Mouse (Mus musculus) forebrain, embryonic 14.5 days (tissue): Measurements from ENCODE around the gene Ciapin1. TPM values are rescaled to one million over a fixed set of nuclear protein-coding genes. Genes with fewer than 3 reads are reported as not detected.

ENCODE experiments used
- ATAC-seq: fragments of 200-750 bp; cut with Nextera tagmentation; 2 replicates; pipeline ENCODE4 v1.8.0; 2017; ENCODE audit warnings: mild to moderate bottlenecking, moderate library complexity
- DNase-seq: peaks from one replicate; pipeline ENCODE4 v3.0.0-alpha.2; 2015; ENCODE audit warnings: low spot score
- H3K27ac ChIP-seq: fragments of 300-500 bp; sonication (generic); 2 replicates; pipeline ENCODE4 v1.5.1; 2014; ENCODE audit warnings: low read depth, mild to moderate bottlenecking, control low read depth, low read length, moderate library complexity
- H3K27me3 ChIP-seq: fragments of 300-500 bp; sonication (generic); replicated peaks from 2 replicates; pipeline ENCODE4 v1.6.1; 2014; ENCODE audit warnings: low read length, control low read depth, mixed read lengths; ENCODE audit not compliant: control insufficient read depth, insufficient read depth
- H3K36me3 ChIP-seq: fragments of 300-500 bp; sonication (generic); 2 replicates; pipeline ENCODE4 v1.6.1; 2014; ENCODE audit warnings: low read length, control low read depth; ENCODE audit not compliant: control insufficient read depth, insufficient read depth
- H3K4me1 ChIP-seq: fragments of 300-500 bp; sonication (generic); 2 replicates; pipeline ENCODE4 v1.6.1; 2014; ENCODE audit warnings: antibody characterized with exemption, low read length, control low read depth; ENCODE audit not compliant: control insufficient read depth, insufficient read depth
- H3K4me2 ChIP-seq: fragments of 300-500 bp; sonication (generic); 2 replicates; pipeline ENCODE4 v1.6.1; 2014; ENCODE audit warnings: mild to moderate bottlenecking, control low read depth, low read length
- H3K4me3 ChIP-seq: fragments of 300-500 bp; sonication (generic); 2 replicates; pipeline ENCODE4 v1.5.1; 2014; ENCODE audit warnings: low read depth, low read length, control low read depth
- H3K9ac ChIP-seq: fragments of 300-500 bp; sonication (generic); 2 replicates; pipeline ENCODE4 v1.6.1; 2014; ENCODE audit warnings: mild to moderate bottlenecking, low read length, control low read depth, moderate library complexity
- H3K9me3 ChIP-seq: fragments of 300-500 bp; sonication (generic); replicated peaks from 2 replicates; pipeline ENCODE4 v1.6.1; 2016; ENCODE audit warnings: low read length, control low read depth, mixed read lengths; ENCODE audit not compliant: control insufficient read depth
- WGBS: fragments of 180-500 bp; shearing (Covaris S2); extraction: QIAGEN DNeasy Blood & Tissue Kit; methylation state at CpG from one replicate; pipeline ENCODE4 v1.1.7; 2014; 5-methylcytosine and 5-hydroxymethylcytosine counted together
- polyA plus RNA-seq: library from polyadenylated mRNA; unstranded; fragments of >200 nt; fragmentation: Nextera tagmentation; extraction: Ambion mirVana; gene quantifications from 2 replicates; pipeline ENCODE4 v1.2.1, GENCODE M21; 2014

The Ciapin1 gene
- polyA plus RNA-seq, 1 experiment from 2014 or later: 147 TPM

DNA sequence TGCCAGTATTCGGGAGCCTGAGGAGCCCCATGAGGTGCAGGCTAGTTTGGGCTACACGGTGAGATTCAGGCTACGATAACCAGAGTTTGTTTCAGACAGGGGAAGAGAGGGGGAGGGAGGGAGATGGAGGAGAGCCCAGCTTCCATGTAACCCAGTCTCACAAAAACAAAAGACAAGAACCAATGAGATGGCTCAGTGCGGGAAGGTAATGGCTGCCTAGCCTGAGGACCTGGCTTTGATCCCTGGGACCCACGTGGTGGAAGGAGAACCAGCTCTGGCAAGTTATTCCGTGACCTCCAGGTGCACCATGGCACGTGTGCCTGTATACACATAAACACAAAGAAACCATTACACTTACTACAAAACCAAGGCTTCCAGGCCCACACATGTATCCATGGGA lies 17.6 kb downstream of the Ciapin1 start:
- Histone ChIP-seq H3K27me3 (no peaks in the 10 kb centered on the region), H3K27ac (no peak overlapping the region), H3K4me3 (no peak overlapping the region), H3K9ac (no peak overlapping the region), H3K36me3 (peaks cover 38% of the 10 kb centered on the region), H3K9me3 (no peaks in the 10 kb centered on the region), H3K4me2 (no peak overlapping the region), H3K4me1 (no peaks in the 10 kb centered on the region)
- DNase-seq (no peak), ATAC-seq (no peak)
- 83% methylated on average over 7 of the region's 7 CpGs for WGBS

DNA sequence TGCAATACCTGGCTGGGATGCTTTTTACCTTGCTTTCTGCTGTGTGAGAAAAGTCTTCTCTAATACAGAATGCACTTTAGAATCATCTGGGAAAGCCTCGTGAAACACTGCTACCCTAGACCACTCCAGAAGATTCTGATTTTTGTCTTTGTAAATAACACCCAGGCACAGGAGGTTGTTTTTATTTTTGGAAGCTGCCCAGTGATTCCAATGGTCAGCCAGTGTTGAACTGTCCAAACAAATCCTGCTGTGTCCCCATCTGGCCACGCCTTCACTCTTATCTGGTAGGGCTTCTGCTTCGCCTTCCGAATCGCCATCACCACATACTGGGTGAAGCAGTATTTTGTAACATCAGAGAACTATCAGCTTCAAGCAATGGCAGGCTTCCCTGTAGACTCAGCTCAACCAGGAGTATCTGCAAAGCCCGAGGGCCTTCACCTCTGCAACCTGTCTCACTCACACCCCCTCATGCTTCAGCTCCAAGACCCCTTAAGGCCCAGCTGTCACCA lies 18.4 kb downstream of the Ciapin1 start:
- no peak overlapping the region for H3K27ac ChIP-seq
- H3K9me3 ChIP-seq: no peaks in the 10 kb centered on the region
- H3K4me1 ChIP-seq: no peaks in the 10 kb centered on the region
- H3K4me2 ChIP-seq: no peak overlapping the region
- H3K4me3 ChIP-seq: no peak overlapping the region
- ATAC-seq (no peak), DNase-seq (no peak)
- H3K9ac ChIP-seq: no peak overlapping the region
- H3K27me3 ChIP-seq: no peaks in the 10 kb centered on the region
- peaks cover 31% of the 10 kb centered on the region for H3K36me3 ChIP-seq
- WGBS: 85% methylated on average over 6 of the region's 6 CpGs

DNA sequence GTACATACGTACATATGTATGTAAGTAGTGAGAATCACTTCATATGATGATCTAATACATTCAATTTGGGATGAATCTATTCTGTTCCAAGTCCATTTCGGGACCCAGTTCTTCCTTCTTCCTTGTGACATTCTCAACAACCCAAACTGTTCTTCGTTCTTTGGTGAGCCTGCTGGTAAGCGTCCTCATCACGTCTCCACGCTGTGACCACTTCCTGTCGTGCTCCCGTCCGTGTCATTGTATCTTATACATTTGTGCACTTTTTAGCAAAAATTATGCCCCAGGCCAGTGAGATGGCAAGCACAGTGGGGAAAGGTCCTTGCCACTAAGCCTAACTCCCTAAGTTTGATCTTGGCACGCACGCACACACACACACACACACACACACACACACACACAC lies 20.2 kb downstream of the Ciapin1 start:
- Histone ChIP-seq H3K9ac (no peak overlapping the region), H3K4me3 (no peak overlapping the region), H3K9me3 (no peaks in the 10 kb centered on the region), H3K4me1 (no peaks in the 10 kb centered on the region), H3K27ac (no peak overlapping the region), H3K36me3 (peaks cover 19% of the 10 kb centered on the region), H3K4me2 (no peak overlapping the region), H3K27me3 (no peaks in the 10 kb centered on the region)
- DNase-seq (no peak), ATAC-seq (no peak)
- WGBS: 93% methylated on average over 11 of the region's 11 CpGs

DNA sequence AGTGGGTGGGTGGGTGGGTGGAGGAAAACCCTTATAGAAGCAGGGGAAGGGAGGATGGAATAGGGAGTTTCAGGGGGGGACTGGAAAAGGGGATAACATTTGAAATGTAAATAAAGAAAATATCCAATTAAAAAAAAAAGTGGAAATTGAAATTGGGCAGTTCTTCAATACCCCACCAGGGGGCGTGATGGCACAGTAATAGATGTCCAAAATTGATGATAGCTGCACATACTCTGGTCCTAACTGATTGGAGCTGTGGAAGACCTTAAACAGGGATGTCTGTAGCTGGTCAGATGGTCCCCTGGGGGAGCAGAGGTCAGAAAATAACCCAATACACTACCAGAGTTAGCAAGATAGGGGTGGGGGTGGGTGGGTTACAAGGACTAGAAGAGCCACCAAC lies 23.6 kb downstream of the Ciapin1 start:
- no peaks in the 10 kb centered on the region for H3K36me3 ChIP-seq
- H3K4me1 ChIP-seq: no peaks in the 10 kb centered on the region
- no peak overlapping the region for H3K4me3 ChIP-seq
- H3K27me3 ChIP-seq: no peaks in the 10 kb centered on the region
- no peak overlapping the region for H3K9ac ChIP-seq
- 0% methylated on average over 1 of the region's 1 CpGs for WGBS
- H3K4me2 ChIP-seq: no peak overlapping the region
- ATAC-seq (no peak), DNase-seq (peak; percentile 22)
- H3K9me3 ChIP-seq: no peaks in the 10 kb centered on the region
- no peak overlapping the region for H3K27ac ChIP-seq

DNA sequence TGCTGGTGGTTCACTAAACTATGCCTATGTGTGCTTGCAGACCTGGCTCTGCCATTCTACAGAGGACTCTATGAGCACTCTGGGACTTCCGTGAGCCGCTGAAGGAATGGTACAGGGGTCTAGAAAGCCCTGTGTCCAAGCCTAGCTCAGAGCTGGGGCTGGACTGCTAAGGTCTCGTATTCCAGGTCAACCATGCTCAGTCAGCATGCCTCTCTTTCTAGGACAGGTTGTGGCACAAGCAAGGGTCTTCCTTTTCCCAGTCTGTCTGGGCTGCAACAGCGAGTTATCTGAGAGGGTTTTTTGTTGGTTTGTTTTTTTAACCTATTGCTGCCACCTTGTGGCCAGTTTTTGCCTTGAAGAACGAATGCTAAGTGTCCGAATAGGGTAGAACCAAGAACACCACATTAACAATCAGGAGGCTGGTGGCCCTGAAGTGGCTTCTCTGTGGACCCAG lies 25.5 kb downstream of the Ciapin1 start:
- DNase-seq: peak; percentile 95
- Histone ChIP-seq H3K9me3 (no peaks in the 10 kb centered on the region), H3K4me2 (no peak overlapping the region), H3K27me3 (no peaks in the 10 kb centered on the region), H3K4me1 (no peaks in the 10 kb centered on the region), H3K27ac (no peak overlapping the region; the same call in 1 of the 2 replicates), H3K4me3 (no peak overlapping the region), H3K9ac (peak overlapping the region; percentile 18; the same call in 1 of the 2 replicates), H3K36me3 (no peaks in the 10 kb centered on the region)
- WGBS: 30% methylated on average over 6 of the region's 6 CpGs
- ATAC-seq: peak; percentile 74

DNA sequence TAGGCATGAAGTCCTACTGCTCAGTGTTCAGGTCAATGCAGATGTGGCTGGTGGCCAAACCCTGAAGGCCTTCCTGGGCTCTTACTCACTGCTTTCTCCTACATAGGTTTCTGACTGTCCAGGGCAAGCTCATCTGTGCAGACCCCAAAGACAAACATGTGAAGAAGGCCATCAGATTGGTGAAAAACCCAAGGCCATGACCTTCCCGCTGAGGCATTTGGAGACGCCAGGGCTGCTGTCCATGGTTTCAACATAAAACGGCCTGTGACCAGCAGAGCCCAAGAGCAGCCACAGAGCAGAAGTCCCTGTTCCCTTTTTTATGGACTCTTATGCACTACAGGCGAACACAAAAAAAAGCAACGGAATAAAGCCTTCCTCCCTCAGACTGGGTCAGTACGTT lies 26.5 kb downstream of the Ciapin1 start:
- Histone ChIP-seq H3K27me3 (no peaks in the 10 kb centered on the region), H3K9ac (no peak overlapping the region), H3K4me2 (no peak overlapping the region), H3K4me1 (no peaks in the 10 kb centered on the region), H3K4me3 (no peak overlapping the region), H3K9me3 (no peaks in the 10 kb centered on the region), H3K36me3 (no peaks in the 10 kb centered on the region), H3K27ac (no peak overlapping the region)
- ATAC-seq (no peak), DNase-seq (no peak)
- 82% methylated on average over 6 of the region's 6 CpGs for WGBS

DNA sequence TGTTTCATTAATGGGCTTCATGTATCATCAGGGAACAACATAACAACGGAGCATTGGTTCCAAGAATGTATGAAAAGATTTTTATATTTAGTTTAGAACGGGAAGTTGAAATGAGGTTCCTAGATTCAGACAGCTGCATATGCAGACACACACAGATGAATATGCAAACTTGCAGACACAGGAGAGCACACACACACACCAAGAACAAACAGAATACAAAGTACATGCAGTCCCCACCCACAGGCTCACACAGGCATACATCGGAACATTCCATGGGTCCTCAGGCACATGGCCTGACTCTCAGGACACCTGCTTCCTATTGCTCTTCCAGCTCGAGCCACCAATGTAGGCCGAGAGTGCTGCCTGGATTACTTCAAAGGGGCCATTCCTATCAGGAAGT lies 27.3 kb downstream of the Ciapin1 start:
- ATAC-seq (no peak), DNase-seq (no peak)
- Histone ChIP-seq H3K36me3 (no peaks in the 10 kb centered on the region), H3K27me3 (no peaks in the 10 kb centered on the region), H3K4me2 (no peak overlapping the region), H3K9ac (no peak overlapping the region), H3K4me1 (no peaks in the 10 kb centered on the region), H3K27ac (no peak overlapping the region), H3K9me3 (no peaks in the 10 kb centered on the region), H3K4me3 (no peak overlapping the region)
- 80% methylated on average over 5 of the region's 5 CpGs for WGBS

DNA sequence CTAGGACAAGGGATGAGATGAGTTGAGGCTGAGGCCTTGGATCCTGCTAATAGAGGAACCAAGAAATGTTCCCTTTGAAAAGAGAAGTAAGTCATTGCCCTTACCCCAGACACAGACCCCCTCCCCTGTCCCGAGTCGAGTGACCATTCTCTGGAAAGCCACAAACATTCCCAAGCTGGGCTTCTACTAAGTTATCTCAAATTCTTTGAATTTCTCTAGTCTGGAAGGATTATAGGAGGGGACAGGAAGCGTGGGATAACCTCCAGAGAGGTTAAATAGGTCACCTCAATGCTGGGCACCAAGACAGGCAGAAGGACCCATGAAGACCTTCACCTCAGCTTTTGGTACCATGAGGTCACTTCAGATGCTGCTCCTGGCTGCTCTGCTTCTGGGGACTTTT lies 28.0 kb downstream of the Ciapin1 start, which contains the start of gene Ccl17:
TSS of gene Ccl17 (plus strand) at position 301 of the 400 bp plus-strand sequence.
- H3K4me1 ChIP-seq: no peaks in the 10 kb centered on the region
- H3K4me3 ChIP-seq: no peak within 1 kb of the TSS
- H3K27me3 ChIP-seq: no peaks in the 10 kb centered on the region
- WGBS: 73% methylated on average over 3 of the region's 3 CpGs
- DNase-seq (no peak), ATAC-seq (no peak)
- no peak within 1 kb of the TSS for H3K9ac ChIP-seq
- H3K27ac ChIP-seq: no peak within 1 kb of the TSS
- H3K4me2 ChIP-seq: no peak within 1 kb of the TSS
- H3K9me3 ChIP-seq: no peaks in the 10 kb centered on the region
- no peaks in the 10 kb centered on the region for H3K36me3 ChIP-seq

DNA sequence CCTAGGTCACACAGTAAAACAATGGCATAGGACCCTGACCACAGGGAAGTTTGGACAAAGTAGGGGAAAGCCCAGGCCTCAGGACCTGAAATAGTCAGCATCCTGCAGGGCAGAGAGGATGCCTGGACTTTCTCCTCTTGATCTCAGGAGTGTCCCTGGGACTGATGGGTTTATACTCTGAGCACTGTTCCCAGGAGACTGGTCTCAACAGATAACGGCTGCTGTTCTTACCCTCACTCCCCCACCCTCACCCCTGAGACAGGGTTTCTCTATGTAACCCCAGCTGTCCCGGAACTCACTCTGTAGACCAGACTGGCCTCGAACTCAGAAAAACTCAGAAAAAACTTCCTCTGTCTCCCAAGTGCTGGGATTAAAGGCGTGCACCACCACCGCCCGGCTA lies 29.8 kb downstream of the Ciapin1 start:
- no peaks in the 10 kb centered on the region for H3K9me3 ChIP-seq
- WGBS: 87% methylated on average over 6 of the region's 6 CpGs
- ATAC-seq (no peak), DNase-seq (no peak)
- no peaks in the 10 kb centered on the region for H3K4me1 ChIP-seq
- no peak overlapping the region for H3K4me2 ChIP-seq
- H3K36me3 ChIP-seq: no peaks in the 10 kb centered on the region
- no peak overlapping the region for H3K9ac ChIP-seq
- H3K27ac ChIP-seq: no peak overlapping the region
- no peaks in the 10 kb centered on the region for H3K27me3 ChIP-seq
- H3K4me3 ChIP-seq: no peak overlapping the region
